20 mouse cellular contexts compared by ENCODE assay signal in the genomic region with DNA sequence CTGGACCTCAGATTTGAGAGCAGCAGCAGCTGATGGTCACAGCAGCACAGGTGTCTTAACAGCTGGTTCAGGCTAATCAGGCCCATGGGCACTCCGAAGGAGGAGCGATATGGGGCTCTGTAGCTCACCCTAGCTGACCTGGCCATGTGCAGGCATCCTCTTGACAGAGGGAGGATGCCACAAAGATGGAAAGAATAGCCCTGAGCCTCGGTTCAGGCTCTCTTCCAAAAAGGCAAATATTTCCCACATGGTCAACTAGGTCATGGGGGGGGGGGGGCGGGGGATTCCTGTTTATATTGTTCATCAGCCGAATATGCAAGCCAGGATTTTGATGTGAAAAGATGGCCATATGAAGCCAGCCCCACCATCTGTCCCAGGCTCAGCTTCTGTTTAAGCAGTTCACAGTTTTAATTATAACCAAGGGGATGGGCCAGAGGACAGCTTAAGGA. TPM values are rescaled to one million over a fixed set of nuclear protein-coding genes. Genes with fewer than 3 reads are reported as not detected.
DNase-seq lines count a peak whose midpoint lies in the region; ATAC-seq and TF ChIP-seq lines count a peak whose summit lies in the region.
"Had no signal": no experiment of that assay in that cellular context is flagged by ENCODE, and none has a peak within 500 bp of the region (broad histone marks: within the 10 kb centered on the region; RNA-seq: fewer than 3 reads in every experiment).

No protein-coding gene starts in this region.

- H3K27ac ChIP-seq in forebrain, embryonic 14.5 days (ENCODE audit: low read depth, low read length): no peak overlapping the region
- H3K27ac ChIP-seq in forebrain, embryonic 15.5 days (replicated peaks): no peak overlapping the region
- no peak overlapping the region for H3K27ac ChIP-seq in midbrain, postnatal 0 days (ENCODE audit: low read depth, low read length)
- no peak overlapping the region for H3K27ac ChIP-seq in midbrain, embryonic 14.5 days (replicated peaks; ENCODE audit: low read depth, low read length)
- H3K27ac ChIP-seq: embryonic facial prominence, embryonic 13.5 days; heart, embryonic 10.5 days; hindbrain, embryonic 13.5 days; kidney, embryonic 15.5 days; liver, embryonic 14.5 days; lung, embryonic 15.5 days had no signal

- peak; percentile 40 for DNase-seq in forebrain, embryonic 14.5 days (ENCODE audit: low spot score)
- peak; percentile 53 for DNase-seq in midbrain, postnatal 0 days (ENCODE audit: low spot score)
- no peak for DNase-seq in midbrain, embryonic 14.5 days
- peak; percentile 76 to 84 for DNase-seq in cerebellum, postnatal 10 days
- peak; percentile 16 for DNase-seq in retina, postnatal 7 days (ENCODE audit: low read depth, low spot score)
- no peak for DNase-seq in thymus, postnatal 0 days (ENCODE audit: low spot score)
- DNase-seq in embryo, embryonic 9.5 days (ENCODE audit: extremely low spot score): no peak
- DNase-seq: adrenal gland, postnatal 25 days; kidney, postnatal 4 days; layer of hippocampus, adult 9-11 months; lung, postnatal 4 days had no signal

- H3K4me1 ChIP-seq in forebrain, embryonic 14.5 days (ENCODE audit: control insufficient read depth, insufficient read depth, low read length): no peaks in the 10 kb centered on the region
- H3K4me1 ChIP-seq in forebrain, embryonic 15.5 days: no peaks in the 10 kb centered on the region
- H3K4me1 ChIP-seq in midbrain, postnatal 0 days (ENCODE audit: insufficient read depth, low read length): no peaks in the 10 kb centered on the region
- H3K4me1 ChIP-seq in midbrain, embryonic 14.5 days (ENCODE audit: control insufficient read depth, insufficient read depth, low read length): no peaks in the 10 kb centered on the region
- H3K4me1 ChIP-seq: heart, embryonic 10.5 days; hindbrain, embryonic 13.5 days; kidney, embryonic 15.5 days; lung, embryonic 15.5 days had no signal

- H3K27me3 ChIP-seq in forebrain, embryonic 14.5 days (replicated peaks; ENCODE audit: control insufficient read depth, insufficient read depth, low read length): no peaks in the 10 kb centered on the region
- H3K27me3 ChIP-seq in forebrain, embryonic 15.5 days: no peaks in the 10 kb centered on the region
- no peaks in the 10 kb centered on the region for H3K27me3 ChIP-seq in midbrain, postnatal 0 days (ENCODE audit: insufficient read depth, low read length)
- H3K27me3 ChIP-seq in midbrain, embryonic 14.5 days (ENCODE audit: control insufficient read depth, insufficient read depth, low read length): no peaks in the 10 kb centered on the region
- H3K27me3 ChIP-seq: embryonic facial prominence, embryonic 13.5 days; hindbrain, embryonic 13.5 days; kidney, embryonic 15.5 days; lung, embryonic 15.5 days had no signal

- no peaks in the 10 kb centered on the region for H3K9me3 ChIP-seq in forebrain, embryonic 14.5 days (replicated peaks; ENCODE audit: control insufficient read depth, low read length)
- H3K9me3 ChIP-seq in forebrain, embryonic 15.5 days: no peaks in the 10 kb centered on the region
- no peaks in the 10 kb centered on the region for H3K9me3 ChIP-seq in midbrain, postnatal 0 days (ENCODE audit: low read length)
- no peaks in the 10 kb centered on the region for H3K9me3 ChIP-seq in midbrain, embryonic 14.5 days (ENCODE audit: control insufficient read depth, low read length)
- H3K9me3 ChIP-seq: heart, embryonic 10.5 days; hindbrain, embryonic 13.5 days; kidney, embryonic 15.5 days; lung, embryonic 15.5 days had no signal

- H3K4me2 ChIP-seq in forebrain, embryonic 14.5 days (ENCODE audit: low read length): no peak overlapping the region
- H3K4me2 ChIP-seq in forebrain, embryonic 15.5 days (replicated peaks): no peak overlapping the region
- no peak overlapping the region for H3K4me2 ChIP-seq in midbrain, postnatal 0 days (ENCODE audit: low read depth, low read length, poor library complexity, severe bottlenecking)
- no peak overlapping the region for H3K4me2 ChIP-seq in midbrain, embryonic 14.5 days (ENCODE audit: low read length)
- H3K4me2 ChIP-seq: embryonic facial prominence, embryonic 13.5 days; hindbrain, embryonic 13.5 days; kidney, embryonic 15.5 days; lung, embryonic 15.5 days had no signal

- no peak; the same call in 1 of the 2 replicates for ATAC-seq in forebrain, embryonic 14.5 days
- ATAC-seq in forebrain, embryonic 15.5 days (replicated peaks): no peak; the same call in 1 of the 2 replicates
- no peak for ATAC-seq in midbrain, postnatal 0 days (ENCODE audit: low FRiP score)
- no peak for ATAC-seq in midbrain, embryonic 14.5 days (ENCODE audit: low FRiP score, low TSS enrichment)
- ATAC-seq: activated CD4-positive, CD25-positive, alpha-beta regulatory T cell, adult 4 months; intestine, embryonic 16.5 days had no signal

- no peak for TF ChIP-seq CTCF in midbrain, postnatal 0 days (IDR thresholded peaks at IDR 0.05)

- no peak overlapping the region for H3K4me3 ChIP-seq in forebrain, embryonic 14.5 days (ENCODE audit: low read depth, low read length)
- no peak overlapping the region for H3K4me3 ChIP-seq in forebrain, embryonic 15.5 days
- no peak overlapping the region for H3K4me3 ChIP-seq in midbrain, postnatal 0 days (ENCODE audit: low read depth, low read length)
- H3K4me3 ChIP-seq in midbrain, embryonic 14.5 days (replicated peaks; ENCODE audit: low read depth, low read length): no peak overlapping the region
- H3K4me3 ChIP-seq: embryonic facial prominence, embryonic 13.5 days; heart, embryonic 10.5 days; hindbrain, embryonic 13.5 days; kidney, embryonic 15.5 days; lung, embryonic 15.5 days had no signal

- WGBS in forebrain, embryonic 14.5 days: 68% methylated on average over 5 of the region's 5 CpGs
- 72% methylated on average over 5 of the region's 5 CpGs for WGBS in forebrain, embryonic 15.5 days
- 65% methylated on average over 5 of the region's 5 CpGs for WGBS in midbrain, postnatal 0 days
- 76% methylated on average over 5 of the region's 5 CpGs for WGBS in midbrain, embryonic 14.5 days

- no peaks in the 10 kb centered on the region for H3K36me3 ChIP-seq in forebrain, embryonic 14.5 days (ENCODE audit: control insufficient read depth, insufficient read depth, low read length)
- H3K36me3 ChIP-seq in forebrain, embryonic 15.5 days: no peaks in the 10 kb centered on the region
- H3K36me3 ChIP-seq in midbrain, postnatal 0 days (ENCODE audit: insufficient read depth, low read length): no peaks in the 10 kb centered on the region
- no peaks in the 10 kb centered on the region for H3K36me3 ChIP-seq in midbrain, embryonic 14.5 days (ENCODE audit: control insufficient read depth, insufficient read depth, low read length)
- H3K36me3 ChIP-seq: embryonic facial prominence, embryonic 13.5 days; heart, embryonic 10.5 days; hindbrain, embryonic 13.5 days; kidney, embryonic 15.5 days; lung, embryonic 15.5 days had no signal

- H3K9ac ChIP-seq in forebrain, embryonic 14.5 days (ENCODE audit: low read length): no peak overlapping the region
- no peak overlapping the region for H3K9ac ChIP-seq in forebrain, embryonic 15.5 days (replicated peaks)
- H3K9ac ChIP-seq in midbrain, postnatal 0 days (replicated peaks; ENCODE audit: low read length, poor library complexity, severe bottlenecking): no peak overlapping the region
- no peak overlapping the region for H3K9ac ChIP-seq in midbrain, embryonic 14.5 days (replicated peaks; ENCODE audit: low read length)
- H3K9ac ChIP-seq: embryonic facial prominence, embryonic 13.5 days; hindbrain, embryonic 13.5 days; kidney, embryonic 15.5 days; liver, embryonic 14.5 days; lung, embryonic 15.5 days had no signal

RNA-seq across cellular contexts. Expression of gene Zfp518b, which starts 48.3 kb away (rescaled TPM):
- 39.4 and 45.8 TPM in 2 replicates for polyA plus RNA-seq in forebrain, embryonic 14.5 days (2014; fragmentation: Nextera tagmentation; extraction: Ambion mirVana)
- 41.9 and 47.8 TPM in 2 replicates for polyA plus RNA-seq in forebrain, embryonic 15.5 days (2015; fragmentation: Nextera tagmentation; extraction: Ambion mirVana)
- total RNA-seq in midbrain, postnatal 0 days (2014; rRNA removed): 35.6 and 49.2 TPM in 2 replicates
- 13.1 and 15.7 TPM in 2 replicates for polyA plus RNA-seq in midbrain, postnatal 0 days (2015; fragmentation: Nextera tagmentation; extraction: Ambion mirVana)
- 40.3 and 46.0 TPM in 2 replicates for polyA plus RNA-seq in midbrain, embryonic 14.5 days (2014; fragmentation: Nextera tagmentation; extraction: Ambion mirVana)
- polyA plus RNA-seq in thymus, postnatal 0 days (2015; fragmentation: Nextera tagmentation; extraction: Ambion mirVana): 2.7 and 3.0 TPM in 2 replicates

Comparison
In these comparisons a context has a peak if more than half of its experiments do, and no peak if none do; other contexts are left out.
1. DNase-seq: peak in forebrain, embryonic 14.5 days (single experiment), midbrain, postnatal 0 days (single experiment), cerebellum, postnatal 10 days (2 of 2) and retina, postnatal 7 days (single experiment); none in midbrain, embryonic 14.5 days (single experiment), thymus, postnatal 0 days (single experiment) and embryo, embryonic 9.5 days (single experiment).